Mouse (Mus musculus) frontal cortex, postnatal 14 days (tissue): ENCODE results near the gene Ero1lb.
"Not testable (repeated sequence)": the region's sequence is repeated elsewhere in the genome, so short reads cannot be mapped to it uniquely, and the experiment has no call there.

Experiments
- DNase-seq, 2 experiments: peaks; one replicate each; pipeline ENCODE4 v3.0.0; 2022; ENCODE audit warnings: low spot score in 2 of 2

The Ero1lb gene

GRCm38 (mm10) chr13:12574979-12575536 is 9.4 kb downstream of the Ero1lb start:
- DNase-seq: no peak

GRCm38 (mm10) chr13:12578145-12578544 is 12.5 kb downstream of the Ero1lb start:
- DNase-seq: no peak

DNA sequence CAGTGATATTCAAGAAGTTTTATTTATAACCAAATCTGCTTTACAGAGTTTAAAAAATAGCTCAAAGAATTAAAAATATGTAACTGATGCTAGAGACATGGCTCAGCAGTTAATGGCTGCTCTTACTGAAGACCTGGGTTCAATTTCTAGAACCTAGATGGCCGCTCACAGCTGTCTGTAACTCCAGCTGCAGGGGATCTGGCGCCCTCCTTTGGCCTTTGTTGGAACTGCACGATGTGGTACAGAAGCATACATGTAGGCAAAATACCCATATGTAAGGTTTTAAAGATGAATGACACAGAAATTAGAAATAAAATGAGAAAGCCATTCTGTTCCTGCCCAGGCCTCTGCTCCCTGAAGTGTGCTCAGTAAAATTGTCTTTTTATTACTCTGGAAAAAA is 23.3 kb downstream of the Ero1lb start:
- peak; percentile 8 to 24 for DNase-seq

DNA sequence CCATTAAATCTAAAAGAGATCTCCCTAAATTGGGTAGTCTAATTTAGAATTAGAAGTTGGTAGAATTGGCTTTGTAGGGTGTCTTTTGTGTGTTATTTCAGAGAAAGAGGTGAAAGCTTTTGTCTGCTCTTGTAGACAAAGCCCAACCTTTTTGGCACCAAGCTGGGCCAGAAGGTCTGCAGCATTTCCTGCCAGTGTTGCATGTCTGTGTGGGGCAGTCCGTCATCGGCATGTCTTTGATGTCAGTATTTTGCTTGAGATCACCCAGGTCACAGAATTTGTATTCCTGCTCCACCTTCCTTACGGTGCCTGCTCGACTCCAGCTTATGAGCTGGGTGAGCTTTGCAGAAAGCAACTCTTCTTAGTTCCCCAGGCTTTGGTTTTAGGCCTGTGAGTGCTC is 31.4 kb downstream of the Ero1lb start:
- DNase-seq: not testable (repeated sequence)

DNA sequence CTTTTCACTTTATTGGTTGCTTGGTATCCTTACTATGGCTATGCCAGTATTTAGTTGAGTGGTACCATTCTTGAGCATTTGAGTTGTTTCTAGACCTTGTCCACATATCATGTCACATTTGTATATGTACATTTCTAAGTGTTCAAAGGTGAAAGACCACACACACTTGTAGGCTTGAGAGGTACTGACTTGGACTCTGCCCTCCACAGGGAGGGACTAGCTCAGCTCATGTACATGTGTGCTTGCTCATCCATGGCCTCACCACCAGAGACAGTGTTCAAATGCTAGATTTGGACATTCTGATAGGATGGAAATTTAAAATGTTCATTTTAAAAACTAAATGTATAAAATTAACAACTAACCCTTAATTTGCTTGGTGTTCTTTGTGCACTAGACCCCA is 44.5 kb downstream of the Ero1lb start:
- DNase-seq: not testable (repeated sequence)

DNA sequence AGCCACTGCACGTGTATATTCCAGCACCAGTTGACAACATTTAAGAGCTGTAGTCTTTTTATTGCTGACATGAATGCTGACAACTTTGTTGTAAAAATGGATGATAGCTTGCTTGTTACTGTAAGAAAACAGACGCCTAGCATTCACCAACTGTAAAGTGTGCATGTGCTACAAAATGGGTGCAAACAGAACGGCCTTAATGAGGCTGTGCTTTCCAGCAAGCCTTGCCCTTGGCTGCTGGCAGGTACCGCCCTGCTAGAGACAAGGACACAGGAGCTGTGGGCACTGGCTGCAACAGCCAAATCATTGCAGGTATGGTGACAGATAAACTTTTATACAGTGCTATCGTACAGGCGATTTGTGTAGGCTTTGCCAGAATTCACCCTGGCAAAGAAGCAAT is 48.4 kb downstream of the Ero1lb start:
- DNase-seq: not testable (repeated sequence)

DNA sequence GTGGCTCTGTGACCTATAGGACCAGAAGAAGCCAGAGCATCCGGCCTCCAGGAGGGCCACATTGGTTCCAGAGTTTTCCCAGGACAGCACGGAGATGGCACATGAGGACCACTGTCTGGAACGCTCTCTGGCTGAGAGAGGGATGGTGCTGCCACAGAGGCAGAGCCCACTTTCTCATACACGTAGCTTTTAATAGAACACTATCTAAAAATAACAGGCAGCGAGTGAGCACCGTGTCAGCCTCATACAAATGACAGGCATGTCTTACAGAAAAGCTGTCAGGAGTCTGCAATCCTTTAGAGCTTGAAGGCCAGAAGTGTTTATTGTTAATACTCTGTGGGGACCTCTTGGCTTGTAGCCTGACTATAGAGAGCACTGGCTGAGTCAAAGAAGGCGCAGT is 48.9 kb downstream of the Ero1lb start:
- DNase-seq: not testable (repeated sequence)

- not testable (repeated sequence) for DNase-seq
These were observed 49.3 kb downstream of the Ero1lb start for GRCm38 (mm10) chr13:12615014-12615413.

DNA sequence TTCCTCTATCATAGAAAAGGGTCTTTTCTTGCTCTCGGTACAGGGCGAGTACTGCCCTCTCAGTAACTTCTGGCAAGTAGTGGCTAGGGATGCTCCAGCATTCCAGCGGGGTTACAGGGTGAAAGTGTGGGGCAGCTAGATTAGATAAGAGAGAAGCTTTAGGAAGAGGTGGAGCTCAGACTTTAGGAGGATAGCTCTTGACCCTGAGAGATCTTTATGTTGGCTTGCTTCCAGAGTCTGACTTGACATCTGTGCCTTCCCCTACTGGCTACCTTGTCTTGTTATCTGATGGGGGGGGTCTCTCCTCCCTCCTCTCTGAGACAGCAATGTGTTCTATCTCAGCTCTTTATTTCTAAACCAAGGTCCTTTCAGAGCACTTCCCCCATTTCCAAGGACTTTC is 50.8 kb downstream of the Ero1lb start:
- not testable (repeated sequence) for DNase-seq

- not testable (repeated sequence) for DNase-seq
These were observed 54.1 kb downstream of the Ero1lb start for GRCm38 (mm10) chr13:12619808-12620207.

DNA sequence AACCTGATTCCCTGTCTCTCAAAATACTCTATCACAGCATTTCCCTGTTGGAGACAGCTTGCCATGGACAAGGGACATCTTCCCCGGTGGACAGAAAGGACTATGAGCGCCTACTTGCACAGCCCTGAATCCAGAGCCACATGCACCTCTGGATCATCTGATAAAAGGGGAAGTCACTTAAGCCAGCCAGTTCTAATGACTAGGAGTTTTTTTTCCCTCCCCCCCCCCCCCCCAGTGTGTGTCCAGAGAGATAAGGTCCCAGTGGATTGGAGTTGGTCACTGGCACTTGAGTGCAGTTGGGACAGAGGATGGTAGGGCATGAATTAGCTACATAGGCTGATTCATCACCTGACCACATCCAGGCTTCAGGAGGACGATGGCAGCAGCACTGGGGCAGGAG is 60.4 kb downstream of the Ero1lb start:
- not testable (repeated sequence) for DNase-seq

DNA sequence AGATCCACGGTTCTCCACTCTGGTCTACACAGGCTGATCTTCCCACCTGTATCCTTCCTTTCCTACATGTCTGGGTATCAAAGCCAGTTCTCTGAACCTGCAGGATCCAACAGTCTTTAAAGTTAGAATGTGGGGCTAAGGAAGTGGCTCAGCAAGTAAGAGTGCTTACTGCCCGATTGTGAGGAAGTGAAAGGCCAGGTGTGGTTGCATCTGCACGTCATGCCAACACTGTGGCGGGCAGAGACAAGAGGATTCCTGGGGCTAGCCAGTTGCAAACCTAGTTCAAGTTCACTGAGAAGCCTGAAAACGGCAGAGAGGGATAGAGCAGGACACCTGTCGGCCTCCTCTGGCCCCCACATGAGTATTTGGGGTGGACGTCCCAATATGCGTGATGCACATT is 62.1 kb downstream of the Ero1lb start:
- DNase-seq: not testable (repeated sequence)

GRCm38 (mm10) chr13:12628181-12628580 is 62.5 kb downstream of the Ero1lb start:
- not testable (repeated sequence) for DNase-seq

- not testable (repeated sequence) for DNase-seq
These were observed 64.6 kb downstream of the Ero1lb start for GRCm38 (mm10) chr13:12630252-12630651.

DNA sequence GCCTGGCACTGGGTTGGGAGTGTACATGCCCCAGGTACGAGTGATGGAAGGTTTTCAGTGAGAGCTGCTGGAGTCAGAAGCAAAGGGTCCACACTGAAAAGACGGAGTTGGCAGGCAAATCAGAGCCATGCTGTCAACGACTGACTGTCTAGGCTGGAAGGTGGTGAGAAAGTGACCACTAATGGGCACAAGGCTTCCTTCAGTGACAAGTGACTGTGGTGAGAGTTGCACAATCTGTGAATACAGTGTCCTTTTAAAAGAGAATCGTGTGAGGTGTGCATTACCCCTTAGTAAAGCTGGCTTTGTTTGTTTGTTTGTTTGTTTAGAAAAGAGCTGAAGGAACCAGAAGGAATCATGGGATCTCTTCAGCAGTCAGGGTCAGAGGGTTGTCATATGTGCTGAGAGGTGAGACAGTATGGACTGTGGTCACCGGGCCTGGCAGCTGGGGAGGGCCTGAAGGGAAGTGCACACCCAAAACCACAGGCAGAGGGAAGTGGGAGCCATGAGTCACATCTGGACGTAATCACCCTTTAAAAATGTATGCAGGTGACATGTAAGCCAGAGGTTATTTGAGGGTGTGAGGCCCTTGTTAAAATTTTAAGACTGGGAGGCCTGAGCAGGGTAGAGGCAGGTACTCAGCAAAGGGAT is 69.4 kb downstream of the Ero1lb start:
- DNase-seq: not testable (repeated sequence)

DNA sequence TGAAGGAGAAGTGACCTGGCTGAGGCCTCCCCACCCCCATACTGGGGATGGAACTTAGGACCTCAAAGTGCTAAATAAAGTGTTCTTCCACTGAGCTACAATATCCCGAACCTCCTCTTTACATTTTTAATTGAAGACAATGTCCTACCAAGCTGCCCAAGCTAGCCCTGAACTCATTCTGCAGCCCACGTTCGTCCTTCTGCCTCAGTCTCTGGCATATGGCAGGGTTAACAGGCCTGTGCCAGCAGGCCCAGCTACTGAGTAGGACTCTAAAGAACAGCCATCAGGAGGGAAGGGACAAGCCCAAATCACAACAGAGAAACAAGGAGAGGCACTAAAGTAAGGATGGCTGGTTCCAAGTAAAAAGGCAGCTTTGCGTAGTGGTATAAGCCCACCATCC is 77.1 kb downstream of the Ero1lb start:
- DNase-seq: not testable (repeated sequence)

GRCm38 (mm10) chr13:12646676-12647075 is 81.0 kb downstream of the Ero1lb start:
- DNase-seq: not testable (repeated sequence)

GRCm38 (mm10) chr13:12650020-12650876 is 84.6 kb downstream of the Ero1lb start:
- DNase-seq: peak; percentile 46 to 64

DNA sequence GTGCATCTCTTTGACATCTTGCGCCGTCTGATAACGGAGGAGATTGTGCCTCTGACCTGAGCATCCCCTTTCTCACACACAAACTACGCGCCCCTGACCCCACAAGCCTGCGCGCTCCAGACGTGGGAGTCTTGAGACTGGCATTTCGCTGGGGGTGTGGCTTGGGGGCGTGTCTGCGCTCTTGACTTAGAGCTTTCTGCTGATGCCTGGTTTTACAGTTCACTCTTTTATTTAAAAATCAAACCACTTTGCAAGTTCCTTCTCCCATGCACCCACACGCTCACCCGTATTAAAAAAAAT is 85.2 kb downstream of the Ero1lb start:
- DNase-seq: peak; percentile 52 to 64
